Mouse (Mus musculus): ENCODE measurements around the gene Eif2b1.
A peak's percentile ranks its signal among the peaks of the same experiment; 100 is the strongest.
"Not testable (repeated sequence)": the region's sequence is repeated elsewhere in the genome, so short reads cannot be mapped to it uniquely, and the experiment has no call there.

Eif2b1 gene

DNA sequence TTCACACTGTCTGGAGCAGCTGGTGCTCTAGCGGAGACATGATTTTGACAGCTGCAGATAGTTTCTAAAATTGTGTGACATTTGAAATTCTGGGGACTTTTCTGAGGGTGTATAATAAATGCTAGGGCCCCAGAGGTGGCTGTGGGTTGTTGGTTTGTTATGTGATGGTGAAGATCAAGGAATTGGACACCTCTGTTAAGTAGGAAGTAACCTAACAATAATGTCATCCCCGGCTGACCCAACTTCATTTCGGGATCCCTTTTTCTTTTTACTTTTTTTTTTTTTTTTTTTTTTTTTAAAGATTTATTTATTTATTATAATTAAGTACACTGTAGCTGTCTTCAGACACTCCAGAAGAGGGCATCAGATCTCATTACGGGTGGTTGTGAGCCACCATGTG lies 28.2 kb downstream of the Eif2b1 start:
- not testable (repeated sequence) for DNase-seq (ENCODE audit: low read depth)

DNA sequence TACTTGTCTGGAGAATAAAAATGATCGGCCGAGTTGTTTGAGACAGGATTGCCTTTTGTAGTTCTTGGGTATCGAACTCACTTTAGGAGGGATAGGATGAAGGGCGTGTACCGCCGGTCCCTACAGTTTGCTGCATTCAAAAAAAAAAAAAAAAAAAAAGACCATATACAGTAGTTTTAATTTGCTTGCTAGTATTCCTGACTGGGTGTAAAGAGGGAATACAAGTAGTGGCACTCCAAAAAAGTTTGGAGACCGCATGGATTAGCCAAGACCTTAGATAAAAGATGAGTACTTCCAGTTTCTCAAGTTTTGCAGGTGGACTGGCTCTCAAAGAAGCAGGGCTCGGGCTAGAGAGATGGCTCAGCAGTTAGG lies 37.3 kb downstream of the Eif2b1 start:
- no peak for DNase-seq (ENCODE audit: low read depth)

DNA sequence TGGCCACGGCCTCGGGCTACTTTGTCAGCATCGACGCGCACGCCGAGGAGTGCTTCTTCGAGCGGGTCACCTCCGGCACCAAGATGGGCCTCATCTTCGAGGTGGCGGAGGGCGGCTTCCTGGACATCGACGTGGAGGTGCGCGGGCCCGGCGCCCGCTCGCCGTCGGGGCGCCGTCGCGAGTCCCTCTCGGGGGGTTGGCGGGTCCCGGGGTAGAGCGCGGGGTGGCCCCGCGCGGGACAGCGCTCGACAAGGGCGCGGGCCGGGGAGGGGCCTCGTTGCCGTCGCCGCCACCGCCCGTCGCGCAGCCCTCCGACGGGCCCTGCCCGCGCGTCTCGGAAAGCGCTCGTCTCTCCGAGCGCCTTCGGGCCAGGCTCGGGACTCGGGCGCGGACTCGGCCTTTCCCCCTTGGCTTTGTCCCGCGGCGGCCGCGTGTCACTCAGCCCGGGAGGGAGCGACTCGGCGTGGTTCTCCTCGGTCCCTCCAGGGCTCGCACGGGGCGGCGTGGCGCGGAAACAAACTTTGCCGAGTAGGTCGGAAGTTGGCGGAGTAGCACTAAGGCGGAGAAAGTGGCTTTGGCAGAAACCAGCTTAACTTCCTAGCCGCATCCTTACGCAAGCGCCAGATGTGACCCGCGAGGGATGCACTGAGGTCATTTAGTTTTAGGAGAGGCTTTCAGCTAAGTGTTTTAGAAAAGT lies 37.9 kb downstream of the Eif2b1 start:
- DNase-seq (ENCODE audit: low read depth), result peak; percentile 83

DNA sequence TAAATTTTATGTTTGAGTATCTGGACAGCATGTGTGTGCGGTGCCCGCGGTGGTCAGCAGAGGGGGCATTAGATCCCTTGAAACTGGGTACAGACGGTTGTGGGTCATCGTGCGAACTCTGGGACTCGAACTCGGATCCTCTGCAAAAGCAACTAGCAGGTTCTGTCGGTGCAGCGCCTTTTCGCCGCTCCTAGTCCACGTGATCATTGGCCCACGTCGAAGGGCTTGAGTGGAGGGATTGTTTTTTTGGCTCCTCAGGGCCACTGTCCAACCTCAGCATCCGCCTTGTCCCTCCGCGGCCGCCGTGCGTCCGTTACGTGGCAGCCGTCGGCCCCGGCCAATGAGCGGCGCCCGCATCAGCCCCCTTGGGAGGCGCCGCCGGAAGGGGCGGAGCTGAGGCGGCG lies 38.5 kb downstream of the Eif2b1 start, which contains the start of gene Tmed2:
TSS of gene Tmed2 (plus strand) at position 313 of the 404 bp plus-strand sequence.
- DNase-seq (ENCODE audit: low read depth), result peak; percentile 95

DNA sequence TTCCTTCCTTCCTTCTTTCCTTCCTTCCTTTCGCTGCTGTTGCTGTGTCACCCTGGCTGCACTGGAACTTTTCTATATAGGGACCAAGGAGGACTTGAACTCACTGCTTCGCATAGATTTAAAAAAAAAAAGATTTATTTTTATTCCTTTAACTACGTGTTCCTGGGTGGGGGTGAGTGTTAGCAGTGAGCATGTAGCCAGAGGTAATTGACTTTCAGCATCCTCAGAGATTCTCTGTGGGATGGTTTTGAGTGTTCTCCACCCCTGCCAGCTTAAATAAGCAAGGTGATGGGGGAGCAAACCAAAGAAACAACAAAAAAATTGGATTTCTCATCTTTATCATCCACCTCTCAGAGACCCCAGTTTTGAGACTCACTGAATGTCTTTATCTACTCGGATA lies 39.0 kb downstream of the Eif2b1 start:
- no peak for DNase-seq (ENCODE audit: low read depth)

DNA sequence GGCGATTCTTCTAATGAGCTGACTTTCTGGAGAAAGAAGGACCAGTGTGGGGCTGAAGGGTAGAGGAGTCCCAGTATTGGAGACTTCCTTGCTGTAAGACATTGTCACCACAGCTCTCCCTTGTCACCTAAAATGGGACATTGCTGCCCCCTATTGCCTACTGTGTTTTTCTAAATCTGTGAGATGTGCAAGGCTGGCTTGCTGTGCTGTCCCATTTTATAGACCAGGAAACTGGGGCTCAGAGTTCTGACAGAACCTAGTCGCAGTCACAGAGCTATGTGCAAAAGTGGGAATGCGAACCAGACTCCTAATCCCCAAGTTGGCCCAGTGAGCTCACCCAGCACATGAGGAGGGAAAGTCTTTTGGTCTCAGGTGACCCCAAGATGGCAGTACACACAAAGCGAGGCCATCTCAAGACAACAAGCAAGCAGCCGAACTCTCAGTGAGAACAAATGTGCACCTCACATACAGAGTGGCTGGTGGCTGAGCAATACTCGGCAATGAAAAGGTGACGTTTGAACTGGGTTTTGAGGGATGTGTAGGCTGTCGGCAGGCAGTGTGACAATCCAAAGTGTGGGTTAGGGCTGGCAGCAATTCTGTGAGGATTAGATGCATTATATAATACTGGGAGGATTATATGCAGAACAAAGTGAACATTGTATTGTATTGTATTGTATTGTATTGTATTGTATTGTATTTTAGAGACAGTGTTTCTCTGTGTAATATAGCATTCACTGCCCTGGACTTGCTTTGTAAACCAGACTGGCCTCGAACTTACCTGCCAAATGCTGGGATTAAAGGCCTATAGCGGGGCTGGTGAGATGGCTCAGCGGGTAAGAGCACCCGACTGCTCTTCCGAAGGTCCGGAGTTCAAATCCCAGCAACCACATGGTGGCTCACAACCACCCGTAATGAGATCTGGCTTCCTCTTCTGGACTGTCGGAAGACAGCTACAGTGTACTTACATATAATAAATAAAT lies 39.8 kb downstream of the Eif2b1 start:
- DNase-seq (ENCODE audit: low read depth), result peak; percentile 90

DNA sequence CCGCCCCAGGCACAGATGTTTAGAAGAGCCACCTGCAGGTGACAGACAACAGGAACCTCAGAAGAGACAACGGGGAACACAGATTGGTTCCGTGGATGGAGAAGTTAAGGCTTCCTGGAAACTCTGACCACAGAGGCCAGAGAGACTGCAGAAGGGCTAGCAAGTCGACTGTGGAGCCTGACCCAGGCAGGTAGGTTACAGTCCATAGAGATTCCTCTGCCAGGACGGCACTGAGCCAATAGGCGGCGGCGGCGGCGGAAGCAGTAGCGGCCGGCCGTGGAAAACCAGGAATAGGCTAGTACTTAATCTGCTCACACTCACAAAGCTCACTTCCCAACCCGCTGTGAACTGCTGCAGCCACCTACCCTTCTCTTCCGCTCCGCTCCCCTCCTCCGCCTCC lies 42.2 kb downstream of the Eif2b1 start:
- DNase-seq (ENCODE audit: low read depth), result peak; percentile 45

DNA sequence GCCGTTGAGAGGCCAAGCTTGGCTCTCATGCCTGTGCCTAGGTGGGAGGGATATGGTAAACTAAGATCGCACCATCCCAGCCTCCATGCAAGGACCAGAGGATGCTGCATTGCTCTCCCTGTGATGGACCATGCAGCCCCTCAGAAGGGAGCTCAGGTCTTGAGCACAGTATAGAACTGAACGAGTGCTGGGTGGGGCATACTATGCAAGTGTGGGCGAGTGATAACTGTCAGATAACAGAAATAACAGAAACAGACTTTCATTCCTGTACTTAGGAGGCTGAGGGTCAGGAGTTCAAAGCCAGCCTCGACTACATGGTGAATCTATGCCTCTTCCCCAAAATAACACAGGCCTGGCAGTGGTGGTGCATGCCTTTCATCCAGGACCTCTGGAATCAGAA lies 43.9 kb downstream of the Eif2b1 start:
- no peak for DNase-seq (ENCODE audit: low read depth)

DNA sequence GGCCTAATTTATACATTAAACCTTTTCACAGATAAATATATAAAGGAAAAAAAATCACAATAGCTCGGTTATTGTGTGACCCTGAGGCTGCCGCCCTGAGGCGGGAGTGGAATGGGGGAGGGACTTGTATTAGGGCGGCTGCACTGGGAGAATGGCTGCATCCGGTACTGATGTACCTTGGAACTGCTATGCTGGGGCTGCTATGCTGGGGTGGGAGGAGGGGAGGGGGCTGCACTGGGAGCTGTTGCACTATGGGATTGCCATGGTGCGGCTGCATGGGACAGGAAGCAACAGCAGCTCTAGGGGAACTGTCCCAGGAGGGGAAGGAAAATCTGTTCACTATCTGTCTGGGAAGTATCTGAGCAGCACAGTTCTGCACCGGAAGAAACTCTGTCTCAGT lies 46.5 kb downstream of the Eif2b1 start:
- no peak for DNase-seq (ENCODE audit: low read depth)

DNA sequence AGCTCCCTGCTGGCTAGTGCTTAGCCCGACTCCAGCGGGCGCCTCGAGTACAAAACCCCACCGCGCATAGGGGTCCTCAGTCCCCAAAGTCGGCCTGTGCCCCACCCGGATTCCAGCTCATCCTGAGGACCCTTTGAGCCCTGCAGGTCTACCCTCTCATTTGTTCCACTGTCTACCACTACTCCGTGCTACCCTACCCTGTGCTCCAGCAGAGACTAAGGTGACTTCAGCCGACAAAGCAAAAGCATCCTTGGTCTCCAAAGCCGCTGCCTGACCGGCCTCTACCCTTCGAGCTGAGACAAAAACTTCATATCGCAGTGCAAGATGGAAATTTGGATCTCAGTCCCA lies 47.4 kb downstream of the Eif2b1 start:
- no peak for DNase-seq (ENCODE audit: low read depth)

DNA sequence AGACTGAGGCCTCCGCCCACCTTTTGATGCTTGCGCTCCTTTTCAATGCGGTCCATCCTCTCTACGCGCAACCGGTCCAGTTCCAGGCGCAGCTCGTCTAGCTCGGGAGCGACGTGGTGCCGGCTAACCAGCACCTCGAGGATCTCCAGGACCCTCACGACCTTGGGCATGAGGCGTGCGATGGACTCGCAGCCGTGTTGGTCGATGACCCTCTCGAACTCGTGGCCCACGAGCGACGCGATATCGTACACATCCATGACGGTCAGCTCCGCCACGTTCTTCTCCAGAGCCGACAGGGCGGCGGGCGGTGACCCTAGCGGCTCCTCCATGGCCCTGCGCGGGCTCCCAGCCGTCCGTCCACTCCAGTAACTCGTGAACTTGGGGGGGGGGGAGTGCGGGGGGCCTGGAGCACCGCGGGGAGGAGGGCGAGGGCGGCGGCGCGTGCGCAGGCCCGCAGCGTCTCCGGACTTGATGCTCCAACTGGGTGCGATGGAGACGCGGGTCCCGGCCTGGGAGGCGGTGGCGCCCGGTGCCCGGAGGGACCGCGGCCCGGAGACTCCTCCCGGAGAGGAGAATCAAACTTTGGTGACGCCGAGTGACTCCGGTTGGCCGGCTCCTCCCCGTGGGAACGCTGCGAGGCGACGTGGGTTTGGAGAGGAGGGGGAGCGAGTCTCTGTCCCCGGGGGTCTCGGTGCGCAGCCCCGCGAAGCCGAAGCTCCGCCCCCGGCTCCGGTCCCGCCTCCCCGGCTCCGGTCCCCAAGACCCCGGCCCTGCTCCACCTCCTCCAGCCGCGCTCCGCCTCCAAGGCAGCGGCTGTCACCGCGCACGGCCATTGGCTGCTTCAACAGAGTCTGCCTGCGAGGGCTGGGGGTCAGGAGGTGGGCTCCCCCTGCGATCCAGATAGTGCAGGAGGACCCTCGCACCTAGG lies 48.0 kb downstream of the Eif2b1 start, which contains the start of gene Rilpl1:
TSS of gene Rilpl1 (minus strand) at position 737 of the 928 bp plus-strand sequence.
- DNase-seq (ENCODE audit: low read depth), result peak; percentile 82

DNA sequence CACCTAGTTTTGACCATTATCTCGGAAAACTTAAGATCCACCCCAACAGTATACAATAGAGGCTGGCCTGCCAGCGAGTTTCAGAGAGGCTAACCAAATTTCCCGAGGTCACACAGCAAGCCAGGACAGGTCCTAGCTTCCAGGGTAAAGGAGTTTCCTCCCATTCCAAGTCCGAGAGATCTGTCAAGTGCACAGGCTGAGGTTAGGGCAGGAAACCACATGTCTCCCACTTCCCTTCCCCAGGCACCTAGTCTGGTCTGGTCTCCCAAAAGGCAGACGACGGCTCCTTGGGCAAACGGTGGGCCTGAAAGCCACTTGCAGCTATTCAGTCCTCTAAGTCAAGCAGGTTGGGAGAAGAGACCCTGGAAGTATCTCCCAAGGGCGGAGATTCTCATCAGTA lies 49.2 kb downstream of the Eif2b1 start:
- DNase-seq (ENCODE audit: low read depth), result no peak

DNA sequence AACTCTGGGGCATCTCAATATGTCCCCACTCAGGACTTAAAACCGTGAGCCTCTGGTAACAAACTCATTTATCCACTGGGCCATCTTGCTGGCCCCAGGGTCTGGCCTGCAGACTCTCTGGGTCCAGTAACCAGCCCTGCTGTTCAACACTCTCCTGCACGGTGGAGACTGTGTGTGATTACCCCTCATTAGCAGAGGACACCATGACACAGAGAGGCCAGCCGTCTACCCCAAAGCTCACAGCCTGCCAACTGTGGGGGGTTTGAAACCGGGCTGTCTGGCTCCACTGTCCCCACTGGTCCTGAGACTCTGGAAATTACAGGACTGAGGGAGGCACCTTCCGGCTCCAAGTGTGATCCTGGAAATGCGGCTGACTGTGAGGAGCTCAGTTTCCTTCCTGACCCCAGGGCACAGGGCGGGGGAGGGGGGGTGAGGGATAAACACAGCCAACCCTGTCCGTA lies 49.7 kb downstream of the Eif2b1 start:
- DNase-seq (ENCODE audit: low read depth), result no peak

DNA sequence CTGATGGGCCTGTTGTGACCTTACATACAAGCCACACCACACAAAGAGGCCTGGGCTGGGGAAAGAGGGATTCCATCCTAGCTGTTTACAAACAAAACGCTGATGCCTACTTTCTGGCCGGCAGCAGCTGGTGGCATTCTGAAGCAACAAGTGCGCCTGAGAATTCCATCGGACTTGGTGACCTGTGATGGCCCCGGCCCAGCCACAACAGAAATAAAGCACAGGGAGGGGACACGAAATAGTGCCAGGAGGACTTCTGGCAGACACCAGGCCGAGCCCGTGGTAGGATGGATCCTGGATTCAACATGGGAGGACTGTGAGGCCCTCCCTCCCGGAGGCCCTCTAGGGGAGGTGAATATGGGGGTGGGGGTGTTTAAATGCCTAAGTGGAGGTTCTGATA lies 50.1 kb downstream of the Eif2b1 start:
- DNase-seq (ENCODE audit: low read depth), result no peak

DNA sequence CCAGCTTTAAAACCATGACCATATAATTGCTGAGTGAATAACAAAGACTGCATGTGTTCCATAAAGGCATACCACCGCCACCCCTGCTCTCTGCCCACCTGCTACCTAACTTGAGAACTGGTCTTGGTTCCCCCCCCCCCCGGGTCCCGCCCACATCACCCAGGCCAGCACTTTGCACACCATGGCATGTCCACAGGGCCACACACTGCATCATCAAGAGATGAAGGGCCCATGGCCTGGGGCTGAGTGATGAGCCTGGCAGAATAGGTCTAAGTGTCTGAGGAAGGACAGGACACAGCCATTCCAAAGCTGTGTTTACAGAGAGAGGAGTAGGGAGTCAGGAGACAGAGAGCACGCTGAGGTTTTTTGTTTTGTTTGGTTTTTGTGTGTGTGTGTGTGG lies 50.6 kb downstream of the Eif2b1 start:
- DNase-seq (ENCODE audit: low read depth), result no peak

DNA sequence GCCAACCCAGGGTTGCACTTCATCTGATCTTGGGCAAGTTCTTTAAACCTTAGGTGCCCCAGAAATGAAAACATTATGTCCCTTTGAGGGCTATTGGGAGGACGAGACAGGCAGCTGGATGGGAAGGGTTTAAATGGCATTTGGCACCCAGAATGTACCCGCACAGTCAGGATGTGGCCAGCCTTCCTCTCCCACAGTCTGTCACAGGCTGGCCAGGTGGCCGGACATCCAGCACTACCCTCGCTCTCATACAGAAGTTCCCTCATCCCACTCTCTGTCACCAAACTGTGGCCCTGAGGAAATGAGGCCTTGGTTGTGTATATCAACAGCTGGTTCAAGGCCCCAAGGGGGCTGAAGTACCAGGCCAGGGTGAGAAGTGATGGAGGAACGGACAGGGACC lies 54.0 kb downstream of the Eif2b1 start:
- DNase-seq (ENCODE audit: low read depth), result no peak

DNA sequence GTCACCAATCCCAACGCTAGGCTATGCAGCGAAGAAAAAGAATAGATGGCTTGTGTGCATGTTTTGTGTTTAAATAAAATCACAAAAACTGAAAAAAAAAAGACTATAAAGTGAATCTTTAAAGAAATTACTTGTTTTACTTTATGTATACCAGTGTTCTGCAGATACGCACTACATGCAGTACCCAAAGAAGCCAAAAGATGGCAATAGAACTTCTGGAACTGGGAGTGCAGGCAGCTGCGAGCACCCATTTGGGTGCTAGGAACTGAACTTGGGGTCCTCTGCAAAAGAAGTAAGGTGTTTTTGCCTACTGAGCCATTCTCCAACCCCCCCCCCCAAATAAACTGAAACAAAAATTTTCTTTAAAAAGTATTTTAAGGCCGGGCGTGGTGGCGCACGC lies 55.9 kb downstream of the Eif2b1 start:
- peak; percentile 62 for DNase-seq (ENCODE audit: low read depth)

DNA sequence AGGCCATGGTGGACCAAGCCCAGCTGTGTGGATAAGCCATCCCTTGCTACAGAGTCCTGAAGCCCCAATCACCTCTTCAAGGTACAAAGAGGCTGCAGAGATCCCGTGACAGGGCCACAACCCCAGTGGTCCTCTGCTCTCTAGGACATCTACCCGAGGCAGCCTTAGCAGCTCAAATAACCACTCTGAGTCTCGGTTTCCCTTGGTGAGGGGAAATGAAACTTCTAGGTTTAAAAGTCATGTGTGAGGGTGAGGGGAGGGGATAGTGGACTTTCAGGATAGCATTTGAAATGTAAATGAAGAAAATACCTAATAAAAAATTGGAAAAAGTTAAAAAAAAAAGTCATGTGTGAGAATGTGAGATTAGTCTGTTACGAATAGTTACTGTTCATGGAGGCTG lies 57.3 kb downstream of the Eif2b1 start:
- DNase-seq (ENCODE audit: low read depth), result no peak
